Mouse (Mus musculus): ENCODE data around the gene Trmt10b. TPM values are rescaled to one million over a fixed set of nuclear protein-coding genes. Genes with fewer than 3 reads are reported as not detected.

Gene Trmt10b
- 18.1 and 18.8 TPM in 2 replicates for polyA plus RNA-seq (2015; fragmentation: Nextera tagmentation; extraction: Ambion mirVana)

DNA sequence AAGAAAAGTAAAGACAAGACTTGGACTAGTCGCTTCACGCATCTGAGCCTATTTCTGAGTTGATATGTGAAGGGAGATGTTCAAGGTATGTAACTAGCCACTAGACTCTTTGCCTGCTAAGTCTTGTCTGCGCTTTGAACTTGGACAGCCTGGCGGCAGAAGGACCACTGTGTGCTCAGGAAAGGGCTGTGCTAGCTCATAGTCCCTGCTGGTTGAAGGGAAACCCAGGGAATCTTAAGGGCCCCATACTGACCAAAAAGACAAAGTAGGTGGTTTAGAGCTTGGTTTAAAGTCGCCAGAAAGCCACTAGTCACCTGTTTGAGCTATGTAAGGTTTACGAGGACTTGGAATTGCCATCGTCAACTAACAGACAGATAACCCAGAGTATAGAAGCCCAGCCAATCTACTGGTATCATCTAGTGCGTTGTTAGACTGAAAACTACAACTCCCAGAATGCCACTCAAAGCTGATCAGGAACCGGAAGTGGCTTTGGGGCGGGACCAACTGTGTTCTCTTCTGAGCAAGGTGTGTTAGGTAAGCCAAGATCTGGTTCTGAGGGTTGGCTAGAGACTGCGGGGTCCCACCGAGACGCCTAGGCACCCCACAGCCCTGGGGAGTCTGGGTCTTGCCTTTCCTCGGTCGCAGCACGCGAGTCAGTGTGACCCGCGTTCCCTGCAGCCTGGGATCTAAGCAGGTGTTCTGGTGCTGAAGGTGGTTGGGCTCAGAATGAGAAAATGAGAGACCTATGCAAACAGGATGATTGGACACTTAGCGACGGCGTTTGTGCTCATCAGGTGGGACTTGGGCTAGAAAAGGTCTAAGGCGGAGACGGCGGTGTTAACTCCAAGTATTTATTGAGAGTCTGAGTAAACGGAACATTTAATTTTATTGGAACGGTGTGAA, at the start of gene Trmt10b:
Gene Trmt10b (plus strand): TSS at position 466 of the 903 bp plus-strand sequence.
- Histone ChIP-seq H3K4me3 (replicated peaks) (peak within 1 kb of the TSS; percentile 87), H3K4me2 (peak within 1 kb of the TSS; percentile 81), H3K27me3 (no peaks in the 10 kb centered on the region), H3K36me3 (peaks cover 19% of the 10 kb centered on the region), H3K9me3 (replicated peaks) (no peaks in the 10 kb centered on the region), H3K27ac (no peak within 1 kb of the TSS), H3K9ac (peak within 1 kb of the TSS; percentile 70), H3K4me1 (peaks cover 10% of the 10 kb centered on the region)
- WGBS, result 20% methylated on average over 27 of the region's 27 CpGs
- ATAC-seq (replicated peaks; ENCODE audit: low FRiP score), result peak; percentile 75

DNA sequence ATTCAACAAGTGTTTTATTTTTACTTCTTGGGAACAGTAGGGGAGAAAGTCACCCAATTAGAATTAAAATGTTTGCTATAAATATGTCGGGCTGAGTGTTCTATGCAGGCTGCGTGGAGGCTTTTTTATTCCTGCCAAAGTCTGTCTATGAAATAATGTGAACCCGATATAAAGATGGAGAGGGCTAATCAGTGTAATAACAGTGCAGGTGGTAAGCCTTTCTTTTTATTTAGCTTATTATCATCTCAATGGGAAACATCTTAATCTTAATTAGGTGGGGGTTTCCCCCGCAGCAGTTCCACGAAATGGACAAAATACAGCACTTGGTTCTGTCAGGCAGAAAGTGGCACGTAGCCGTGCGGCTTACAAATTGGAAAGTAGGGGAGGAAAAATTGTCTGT, 45.7 kb upstream of the Trmt10b start:
- no peak overlapping the region for H3K9ac ChIP-seq
- no peaks in the 10 kb centered on the region for H3K36me3 ChIP-seq
- no peaks in the 10 kb centered on the region for H3K27me3 ChIP-seq
- no peak overlapping the region for H3K4me2 ChIP-seq
- no peaks in the 10 kb centered on the region for H3K4me1 ChIP-seq
- H3K4me3 ChIP-seq (replicated peaks), result no peak overlapping the region
- ATAC-seq (replicated peaks; ENCODE audit: low FRiP score), result no peak
- no peak overlapping the region for H3K27ac ChIP-seq
- 83% methylated on average over 8 of the region's 8 CpGs for WGBS
- H3K9me3 ChIP-seq (replicated peaks), result no peaks in the 10 kb centered on the region

DNA sequence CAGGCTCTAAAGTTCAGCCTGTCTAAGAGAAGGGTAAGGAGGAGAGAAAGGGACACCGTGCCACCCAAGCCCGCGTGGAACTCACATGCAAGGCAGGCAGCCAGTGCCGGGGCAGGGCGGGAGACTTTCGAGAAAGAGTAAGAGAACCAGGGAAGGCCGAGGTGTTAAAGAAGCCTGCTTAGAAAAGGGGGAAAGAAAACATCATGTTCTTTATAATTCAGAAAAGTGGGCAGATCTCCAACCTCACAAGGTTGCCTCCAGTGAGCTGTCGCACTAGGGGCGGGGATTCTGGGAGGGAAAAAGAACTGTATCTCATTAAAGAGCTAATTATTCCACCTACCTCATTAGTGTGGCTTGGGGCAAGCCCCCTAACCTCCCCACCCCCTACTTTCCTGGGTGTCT, 44.1 kb upstream of the Trmt10b start:
- no peak overlapping the region for H3K4me3 ChIP-seq (replicated peaks)
- H3K4me2 ChIP-seq, result no peak overlapping the region
- WGBS, result 41% methylated on average over 9 of the region's 9 CpGs

DNA sequence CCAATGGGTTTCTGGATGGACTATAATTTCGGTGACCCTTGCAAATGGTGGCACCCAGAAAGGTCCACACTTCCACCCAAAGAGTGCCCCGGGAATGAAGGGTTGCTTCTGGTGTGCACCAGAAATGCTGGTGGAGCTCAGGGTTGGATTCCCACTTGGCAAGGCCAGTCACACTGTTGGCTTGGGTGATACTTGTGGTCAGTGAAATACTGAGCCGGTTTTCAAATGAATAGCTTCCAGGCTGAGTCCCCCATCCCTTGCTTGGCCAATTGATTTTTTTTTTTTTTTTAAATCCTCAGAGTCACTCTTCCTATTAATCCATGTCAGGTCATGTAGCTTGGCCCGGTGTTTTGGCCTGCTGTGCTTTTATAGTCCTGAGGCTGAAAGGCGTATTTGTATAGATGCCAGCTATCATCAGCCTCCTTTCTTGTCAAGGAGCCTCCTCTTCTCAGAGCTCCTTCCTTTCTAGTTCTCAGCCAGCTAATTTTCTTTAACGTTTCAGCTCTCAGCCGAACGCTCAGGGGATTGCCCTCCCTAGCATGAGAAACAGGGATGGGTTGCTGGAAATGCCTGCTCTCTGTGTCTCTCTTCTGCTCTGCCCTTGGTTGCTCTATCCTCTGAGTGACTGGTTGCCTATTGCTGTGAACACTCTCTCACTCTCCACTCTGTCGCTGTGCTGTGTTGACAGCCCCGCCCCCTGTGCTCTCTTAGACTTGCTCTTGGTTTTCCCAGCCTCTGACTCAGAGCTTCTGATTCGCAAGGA, 42.9 kb upstream of the Trmt10b start:
- Histone ChIP-seq H3K4me2 (no peak overlapping the region), H3K9ac (no peak overlapping the region), H3K4me1 (no peaks in the 10 kb centered on the region), H3K36me3 (no peaks in the 10 kb centered on the region), H3K27ac (no peak overlapping the region), H3K27me3 (no peaks in the 10 kb centered on the region), H3K4me3 (replicated peaks) (no peak overlapping the region), H3K9me3 (replicated peaks) (no peaks in the 10 kb centered on the region)
- WGBS, result 57% methylated on average over 11 of the region's 11 CpGs
- no peak for ATAC-seq (replicated peaks; ENCODE audit: low FRiP score)

More for the DNA sequence above, 44.1 kb upstream of the Trmt10b start:
- Histone ChIP-seq H3K36me3 (no peaks in the 10 kb centered on the region), H3K27ac (no peak overlapping the region), H3K9me3 (replicated peaks) (no peaks in the 10 kb centered on the region), H3K27me3 (no peaks in the 10 kb centered on the region), H3K9ac (no peak overlapping the region), H3K4me1 (no peaks in the 10 kb centered on the region)
- no peak for ATAC-seq (replicated peaks; ENCODE audit: low FRiP score)

DNA sequence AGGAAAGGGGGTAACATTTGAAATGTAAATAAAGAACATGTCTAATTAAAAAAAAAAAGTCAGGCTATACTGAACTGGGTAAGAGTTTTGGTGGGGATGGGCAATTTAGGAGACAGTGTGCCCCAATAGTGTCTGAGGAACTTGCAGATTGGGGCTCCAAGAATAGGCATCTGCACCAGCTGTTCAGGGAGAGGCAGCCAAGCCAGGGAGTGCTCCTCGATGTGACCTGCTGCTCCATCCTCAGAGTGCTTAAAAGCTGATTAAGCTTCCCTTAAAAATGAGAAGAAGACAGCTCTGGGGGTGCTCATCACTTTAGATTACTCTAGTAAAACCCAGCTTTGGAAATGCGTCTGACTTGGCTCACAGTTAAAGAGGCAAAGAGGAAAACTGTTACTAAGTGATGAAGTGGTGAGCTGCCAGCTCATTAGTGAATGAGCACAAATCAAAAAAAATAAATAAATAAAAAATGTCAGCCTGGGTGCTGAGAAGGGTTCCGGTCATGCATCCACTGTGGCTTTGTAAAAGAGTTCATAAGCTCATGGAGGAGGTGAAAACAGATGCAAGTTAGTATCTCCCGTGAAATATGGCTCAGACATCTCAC, 37.6 kb upstream of the Trmt10b start:
- Histone ChIP-seq H3K9ac (no peak overlapping the region), H3K9me3 (replicated peaks) (no peaks in the 10 kb centered on the region), H3K4me1 (0 out of 2 replicates have a peak, but pooled peaks cover 5% of the 10 kb centered on the region), H3K4me2 (no peak overlapping the region), H3K4me3 (replicated peaks) (no peak overlapping the region), H3K27ac (no peak overlapping the region), H3K27me3 (no peaks in the 10 kb centered on the region), H3K36me3 (no peaks in the 10 kb centered on the region)
- no peak for ATAC-seq (replicated peaks; ENCODE audit: low FRiP score)
- 60% methylated on average over 4 of the region's 4 CpGs for WGBS

DNA sequence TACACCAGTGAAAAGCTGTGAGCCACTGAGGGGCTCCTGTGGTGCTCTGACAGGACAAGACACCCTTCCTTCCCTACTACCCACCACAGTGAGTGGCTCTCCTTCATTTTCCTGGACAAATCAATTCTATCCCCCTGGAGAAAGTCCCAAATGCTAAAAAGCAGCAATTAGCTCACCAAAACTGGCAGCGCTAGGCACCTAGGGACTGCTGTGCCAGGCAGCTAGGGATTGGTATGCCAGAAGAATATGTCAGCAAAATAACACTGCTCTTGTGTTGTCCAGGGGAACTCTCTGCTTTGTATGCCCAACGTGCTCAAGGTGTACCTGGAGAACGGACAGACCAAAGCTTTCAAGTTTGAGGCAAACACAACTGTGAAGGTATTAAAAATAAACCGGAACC, 35.4 kb upstream of the Trmt10b start:
- Histone ChIP-seq H3K4me3 (replicated peaks) (no peak overlapping the region), H3K4me2 (no peak overlapping the region), H3K27ac (no peak overlapping the region), H3K9me3 (replicated peaks) (no peaks in the 10 kb centered on the region), H3K9ac (no peak overlapping the region), H3K36me3 (no peaks in the 10 kb centered on the region), H3K4me1 (0 out of 2 replicates have a peak, but pooled peaks cover 5% of the 10 kb centered on the region), H3K27me3 (no peaks in the 10 kb centered on the region)
- 88% methylated on average over 4 of the region's 4 CpGs for WGBS
- ATAC-seq (replicated peaks; ENCODE audit: low FRiP score), result no peak

DNA sequence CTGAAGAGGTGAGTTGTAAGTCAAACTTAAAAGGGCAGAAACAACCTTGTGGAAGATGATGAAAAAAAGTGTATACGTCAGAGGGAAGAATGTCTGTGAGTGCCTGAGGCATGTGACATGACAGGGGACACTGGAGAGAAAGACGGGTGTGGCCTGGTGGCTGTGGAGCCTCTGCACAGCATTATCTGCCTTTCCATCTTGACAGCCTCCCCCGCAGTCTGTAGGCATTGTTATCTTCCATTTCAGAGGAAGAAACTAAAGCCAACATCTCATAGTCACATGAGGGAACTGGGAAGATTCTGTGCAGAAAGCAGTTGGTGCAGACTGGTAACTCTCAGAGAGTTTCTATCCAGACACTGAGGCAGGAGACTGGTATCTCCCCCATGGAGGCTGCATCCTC, 29.0 kb upstream of the Trmt10b start:
- Histone ChIP-seq H3K9me3 (replicated peaks) (no peaks in the 10 kb centered on the region), H3K4me1 (peaks cover 7% of the 10 kb centered on the region), H3K9ac (no peak overlapping the region), H3K4me2 (no peak overlapping the region), H3K27ac (no peak overlapping the region), H3K36me3 (no peaks in the 10 kb centered on the region), H3K27me3 (no peaks in the 10 kb centered on the region), H3K4me3 (replicated peaks) (no peak overlapping the region)
- WGBS, result 66% methylated on average over 3 of the region's 3 CpGs
- no peak for ATAC-seq (replicated peaks; ENCODE audit: low FRiP score)

DNA sequence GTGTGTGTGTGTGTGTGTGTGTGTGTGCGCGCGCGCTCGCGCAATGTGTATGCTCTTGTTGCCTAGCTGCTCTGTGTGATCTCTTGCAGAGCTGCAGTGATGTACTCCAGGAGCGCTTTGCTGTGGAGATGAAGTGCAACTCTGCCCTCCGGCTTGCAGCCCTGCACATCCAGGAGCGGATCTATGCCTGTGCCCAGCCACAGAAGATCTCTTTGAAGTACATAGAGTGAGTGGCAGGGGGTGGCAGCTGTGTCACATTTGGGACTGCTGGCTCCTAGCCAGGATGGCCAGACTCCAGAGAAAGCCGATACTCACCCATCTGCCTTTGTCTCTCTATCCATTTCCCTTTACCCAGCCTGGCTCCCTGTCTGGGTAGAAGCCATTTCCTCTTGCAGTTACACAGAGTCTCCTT, 25.9 kb upstream of the Trmt10b start:
- Histone ChIP-seq H3K27ac (no peak overlapping the region), H3K9me3 (replicated peaks) (no peaks in the 10 kb centered on the region), H3K4me2 (no peak overlapping the region), H3K9ac (no peak overlapping the region), H3K36me3 (no peaks in the 10 kb centered on the region), H3K27me3 (no peaks in the 10 kb centered on the region), H3K4me1 (peaks cover 7% of the 10 kb centered on the region), H3K4me3 (replicated peaks) (no peak overlapping the region)
- 74% methylated on average over 10 of the region's 10 CpGs for WGBS
- peak; percentile 40; the same call in 1 of the 2 replicates for ATAC-seq (replicated peaks; ENCODE audit: low FRiP score)

DNA sequence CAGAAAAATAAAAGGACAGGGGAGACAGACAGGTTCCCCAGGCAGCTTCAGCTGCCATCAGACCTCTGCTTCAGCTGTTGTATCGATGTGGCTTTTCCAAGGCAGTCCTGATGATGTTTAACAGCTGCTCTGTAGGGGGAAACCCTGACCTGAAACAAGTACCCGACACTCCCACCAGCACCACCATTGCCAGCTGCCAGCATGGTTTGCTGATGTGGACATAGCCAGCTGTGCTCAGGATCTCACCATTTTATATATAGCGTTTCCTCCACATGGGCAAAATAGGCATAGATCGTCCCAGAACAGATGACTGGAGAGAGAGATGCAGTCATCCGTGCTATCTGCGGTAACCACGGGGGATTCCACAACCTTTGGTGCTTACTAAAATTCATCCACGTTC, 21.2 kb upstream of the Trmt10b start:
- H3K9ac ChIP-seq, result no peak overlapping the region
- no peaks in the 10 kb centered on the region for H3K27me3 ChIP-seq
- no peak for ATAC-seq (replicated peaks; ENCODE audit: low FRiP score)
- H3K36me3 ChIP-seq, result no peaks in the 10 kb centered on the region
- H3K4me2 ChIP-seq, result no peak overlapping the region
- no peaks in the 10 kb centered on the region for H3K9me3 ChIP-seq (replicated peaks)
- H3K27ac ChIP-seq, result no peak overlapping the region
- H3K4me3 ChIP-seq (replicated peaks), result no peak overlapping the region
- WGBS, result 67% methylated on average over 8 of the region's 8 CpGs
- peaks cover 7% of the 10 kb centered on the region for H3K4me1 ChIP-seq

DNA sequence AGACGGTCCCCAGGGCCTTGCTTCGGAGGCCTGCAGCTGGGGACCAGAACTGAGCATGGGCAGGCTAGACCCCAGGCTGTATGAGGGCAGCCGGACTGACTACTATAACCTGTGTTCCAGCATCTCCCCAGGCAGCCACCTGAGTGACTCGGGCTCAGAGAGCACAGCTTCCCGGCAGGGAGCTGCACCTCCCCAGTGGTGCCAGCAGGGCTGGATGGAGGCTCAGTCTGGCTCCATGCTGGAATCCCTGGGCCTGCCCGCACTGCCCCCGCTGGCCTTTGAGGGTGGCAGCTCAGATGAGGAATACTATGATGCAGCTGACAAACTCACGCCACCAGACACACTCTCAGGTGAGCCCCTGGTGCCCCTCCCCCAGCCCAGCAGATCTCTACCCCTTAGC, 17.6 kb upstream of the Trmt10b start:
- H3K4me1 ChIP-seq, result no peaks in the 10 kb centered on the region
- no peaks in the 10 kb centered on the region for H3K9me3 ChIP-seq (replicated peaks)
- H3K4me3 ChIP-seq (replicated peaks), result no peak overlapping the region
- H3K27me3 ChIP-seq, result no peaks in the 10 kb centered on the region
- WGBS, result 51% methylated on average over 8 of the region's 8 CpGs
- H3K27ac ChIP-seq, result no peak overlapping the region
- H3K4me2 ChIP-seq, result no peak overlapping the region
- no peaks in the 10 kb centered on the region for H3K36me3 ChIP-seq
- 0 out of 2 replicates have a peak, but pooled peaks have one; percentile 15 for ATAC-seq (replicated peaks; ENCODE audit: low FRiP score)
- no peak overlapping the region for H3K9ac ChIP-seq

DNA sequence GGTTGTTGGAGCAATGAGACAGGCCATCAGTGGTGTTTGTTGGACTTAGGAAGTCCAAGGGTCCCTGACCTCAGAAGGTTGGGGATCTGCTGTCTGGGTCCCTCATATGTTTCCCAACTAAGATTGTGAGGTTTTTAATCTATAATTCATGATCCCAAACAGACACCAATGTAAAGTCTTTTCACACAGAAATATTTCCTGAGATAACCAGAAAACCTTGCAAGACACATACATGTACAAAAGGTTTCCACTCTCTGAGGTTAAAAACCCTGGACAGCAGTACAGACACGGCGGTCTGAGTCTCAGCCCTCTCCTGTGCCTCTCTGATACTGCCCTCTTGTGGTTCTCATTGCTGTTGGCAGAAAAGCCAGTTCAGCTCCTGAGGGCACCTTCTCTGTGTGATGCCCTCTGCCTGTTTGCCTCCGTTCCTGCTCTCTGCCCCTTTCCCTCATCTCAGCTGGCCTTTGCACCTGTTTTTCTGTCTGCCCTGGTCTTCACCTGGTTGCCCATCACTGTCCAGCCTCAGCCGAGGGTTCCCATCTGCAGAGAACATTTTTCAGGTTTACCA, 16.9 kb upstream of the Trmt10b start:
- Histone ChIP-seq H3K4me2 (no peak overlapping the region), H3K9ac (no peak overlapping the region), H3K9me3 (replicated peaks) (no peaks in the 10 kb centered on the region), H3K4me3 (replicated peaks) (no peak overlapping the region), H3K4me1 (peaks cover 2% of the 10 kb centered on the region; the same call in 1 of the 2 replicates), H3K27me3 (no peaks in the 10 kb centered on the region), H3K36me3 (no peaks in the 10 kb centered on the region), H3K27ac (no peak overlapping the region)
- 15% methylated on average over 4 of the region's 4 CpGs for WGBS
- peak; percentile 76; the same call in 1 of the 2 replicates for ATAC-seq (replicated peaks; ENCODE audit: low FRiP score)

Data from kidney, embryonic 15.5 days (tissue).